Mouse (Mus musculus) thymus, adult 2 months (tissue): Measurements from ENCODE around the gene Zfp775.

Experiments used
- CTCF ChIP-seq: fragments of 200-500 bp; IDR thresholded peaks from 2 replicates; pipeline ENCODE4 v1.5.1; 2012; ENCODE audit warnings: mild to moderate bottlenecking, control low read depth, low read length, moderate library complexity, borderline replicate concordance; ENCODE audit not compliant: control insufficient read depth, poor library complexity, insufficient read depth; ENCODE audit errors: extremely low read depth
- POLR2A ChIP-seq: fragments of 200-500 bp; IDR thresholded peaks from 2 replicates; pipeline ENCODE4 v1.6.1; 2012; ENCODE audit warnings: mild to moderate bottlenecking, low read length, control low read depth, moderate library complexity; ENCODE audit not compliant: control insufficient read depth, poor library complexity, insufficient read depth; ENCODE audit errors: extremely low read depth

GRCm38 (mm10) chr6:48555956-48556355 lies 45.9 kb upstream of the Zfp775 start:
- TF ChIP-seq CTCF, result no peak
- no peak for TF ChIP-seq POLR2A
